Mouse (Mus musculus): ENCODE data around the gene Ldb3.

DNA sequence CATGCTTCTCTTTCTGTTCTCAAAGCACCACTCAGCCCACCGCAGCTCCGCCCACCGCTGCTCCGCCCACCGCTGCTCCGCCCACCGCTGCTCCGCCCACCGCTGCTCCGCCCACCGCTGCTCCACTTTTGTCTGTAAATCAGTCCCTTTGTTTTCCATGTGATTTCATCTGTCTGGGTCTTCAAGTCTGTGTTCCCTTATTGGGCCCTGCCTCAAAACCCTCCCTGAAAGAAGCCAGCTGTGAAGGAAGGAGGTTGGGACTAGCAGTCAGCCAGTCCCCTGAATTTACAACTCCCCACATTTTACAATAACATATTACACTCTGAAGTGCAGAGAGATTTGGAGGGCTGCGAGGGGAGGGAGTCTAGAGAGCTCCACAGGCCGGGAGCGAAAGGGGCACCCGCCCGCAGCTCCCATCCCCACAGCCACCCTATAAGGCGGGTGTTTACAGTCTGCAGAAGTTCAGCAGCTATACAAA lies 47.8 kb downstream of the Ldb3 start:
- TF ChIP-seq CTCF (IDR thresholded peaks at IDR 0.05; ENCODE audit: control insufficient read depth, insufficient read depth, insufficient replicate concordance, low read depth, low read length) (no peak), POLR2A (IDR thresholded peaks at IDR 0.05; ENCODE audit: control insufficient read depth, low read depth, low read length) (no peak)

All from testis, adult 2 months (tissue).